8 mouse cellular contexts compared by ENCODE assay signal in genomic region chr2:146511401-146511865, GRCm38 (mm10). TPM values are rescaled to one million over a fixed set of nuclear protein-coding genes. Genes with fewer than 3 reads are reported as not detected.
DNase-seq lines count a peak whose midpoint lies in the region; ATAC-seq lines count a peak whose summit lies in the region.

No protein-coding gene starts in this region.

- no peaks in the 10 kb centered on the region for H3K9me3 ChIP-seq in hindbrain, embryonic 13.5 days

- H3K4me2 ChIP-seq in hindbrain, embryonic 13.5 days, result peak overlapping the region; percentile 76

- H3K9ac ChIP-seq in hindbrain, embryonic 13.5 days, result peak overlapping the region; percentile 95

- H3K27ac ChIP-seq in hindbrain, embryonic 13.5 days, result peak overlapping the region; percentile 83

- H3K4me1 ChIP-seq in hindbrain, embryonic 13.5 days (replicated peaks), result peaks cover 15% of the 10 kb centered on the region

- no peaks in the 10 kb centered on the region for H3K36me3 ChIP-seq in hindbrain, embryonic 13.5 days

- ATAC-seq in hindbrain, embryonic 13.5 days (ENCODE audit: low FRiP score), result no peak; the same call in 1 of the 2 replicates
- ATAC-seq in megakaryocyte-erythroid progenitor cell, adult 5-6 weeks (replicated peaks; ENCODE audit: low FRiP score, low TSS enrichment, poor library complexity, severe bottlenecking), result peak; percentile 18

- H3K4me3 ChIP-seq in hindbrain, embryonic 13.5 days, result peak overlapping the region; percentile 89

- DNase-seq in adrenal gland, postnatal 36 days, result peak; percentile 30 to 46
- DNase-seq in adrenal gland, postnatal 14 days, result no peak
- peak; percentile 58 for DNase-seq in retina, embryonic 14.5 days (ENCODE audit: low spot score)
- DNase-seq in retina, postnatal 1 day, result no peak
- DNase-seq in right cerebral cortex, postnatal 10 days (ENCODE audit: low spot score in 2 of 2), result no peak
- no peak for DNase-seq in kidney, adult 18-20 months

- 0% methylated on average over 21 of the region's 22 CpGs for WGBS in hindbrain, embryonic 13.5 days

- no peaks in the 10 kb centered on the region for H3K27me3 ChIP-seq in hindbrain, embryonic 13.5 days

RNA-seq across cellular contexts. Expression of gene Ralgapa2, which starts 0.7 kb away (rescaled TPM):
- 10 to 100 TPM; 27.0 to 31.3 TPM for total RNA-seq in adrenal gland, postnatal 36 days (2021)
- 35.3 and 35.4 TPM in 2 replicates for total RNA-seq in adrenal gland, postnatal 14 days (2021)
- 12.7 and 13.2 TPM in 2 replicates for polyA plus RNA-seq in hindbrain, embryonic 13.5 days (2015; fragmentation: Nextera tagmentation; extraction: Ambion mirVana)
- 27.1 and 33.1 TPM in 2 replicates for total RNA-seq in megakaryocyte-erythroid progenitor cell, adult 5-6 weeks (2014; fragmentation: Nextera tagmentation)
- total RNA-seq in megakaryocyte-erythroid progenitor cell, adult 5-6 weeks (2017), result 10.8 and 11.4 TPM in 2 replicates

Comparison
In these comparisons a context has a peak if more than half of its experiments do, and no peak if none do; other contexts are left out.
1. DNase-seq: peak in adrenal gland, postnatal 36 days (2 of 2) and retina, embryonic 14.5 days (single experiment); none in adrenal gland, postnatal 14 days (single experiment), retina, postnatal 1 day (single experiment), right cerebral cortex, postnatal 10 days (0 of 2) and kidney, adult 18-20 months (single experiment).